Mouse (Mus musculus): ENCODE results near the gene Tas2r139. TPM values are rescaled to one million over a fixed set of nuclear protein-coding genes. Genes with fewer than 3 reads are reported as not detected.
"Not testable (repeated sequence)": the region's sequence is repeated elsewhere in the genome, so short reads cannot be mapped to it uniquely, and the experiment has no call there.

Tas2r139 gene
- not detected in 2 replicates for polyA plus RNA-seq (2015; fragmentation: Nextera tagmentation; extraction: Ambion mirVana)

- Histone ChIP-seq H3K9me3 (ENCODE audit: control insufficient read depth, low read length) (no peaks in the 10 kb centered on the region), H3K27ac (ENCODE audit: low read length) (no peak within 1 kb of the TSS), H3K4me1 (ENCODE audit: control insufficient read depth, insufficient read depth, low read length) (no peaks in the 10 kb centered on the region), H3K9ac (ENCODE audit: low read depth, low read length) (no peak within 1 kb of the TSS), H3K4me2 (ENCODE audit: low read depth, low read length) (no peak within 1 kb of the TSS), H3K27me3 (replicated peaks; ENCODE audit: control insufficient read depth, insufficient read depth, low read length) (no peaks in the 10 kb centered on the region), H3K4me3 (ENCODE audit: low read length) (no peak within 1 kb of the TSS), H3K36me3 (ENCODE audit: control insufficient read depth, insufficient read depth, low read length) (no peaks in the 10 kb centered on the region)
- ATAC-seq: no peak
- WGBS: 73% methylated on average over 3 of the region's 3 CpGs
Measured at GRCm38 (mm10) chr6:42140636-42141035, at the start of gene Tas2r139. TSS of gene Tas2r139 (plus strand) at chr6:42140936.

- 73% methylated on average over 15 of the region's 15 CpGs for WGBS
- H3K27me3 ChIP-seq (replicated peaks; ENCODE audit: control insufficient read depth, insufficient read depth, low read length); ATAC-seq; H3K27ac ChIP-seq (ENCODE audit: low read length); H3K9ac ChIP-seq (ENCODE audit: low read depth, low read length); H3K9me3 ChIP-seq (ENCODE audit: control insufficient read depth, low read length); H3K4me1 ChIP-seq (ENCODE audit: control insufficient read depth, insufficient read depth, low read length); H3K36me3 ChIP-seq (ENCODE audit: control insufficient read depth, insufficient read depth, low read length); H3K4me2 ChIP-seq (ENCODE audit: low read depth, low read length); H3K4me3 ChIP-seq (ENCODE audit: low read length): not testable (repeated sequence)
Measured at GRCm38 (mm10) chr6:42151115-42151514, 10.4 kb downstream of the Tas2r139 start.

- ATAC-seq: no peak
- Histone ChIP-seq H3K36me3 (ENCODE audit: control insufficient read depth, insufficient read depth, low read length) (no peaks in the 10 kb centered on the region), H3K4me2 (ENCODE audit: low read depth, low read length) (no peak overlapping the region), H3K27me3 (replicated peaks; ENCODE audit: control insufficient read depth, insufficient read depth, low read length) (no peaks in the 10 kb centered on the region), H3K9ac (ENCODE audit: low read depth, low read length) (no peak overlapping the region), H3K4me1 (ENCODE audit: control insufficient read depth, insufficient read depth, low read length) (no peaks in the 10 kb centered on the region), H3K27ac (ENCODE audit: low read length) (no peak overlapping the region), H3K9me3 (ENCODE audit: control insufficient read depth, low read length) (no peaks in the 10 kb centered on the region), H3K4me3 (ENCODE audit: low read length) (no peak overlapping the region)
- 67% methylated on average over 1 of the region's 1 CpGs for WGBS
Measured at GRCm38 (mm10) chr6:42182462-42182861, 41.7 kb downstream of the Tas2r139 start.

GRCm38 (mm10) chr6:42186230-42186629 lies 45.5 kb downstream of the Tas2r139 start:
- Histone ChIP-seq H3K4me3 (ENCODE audit: low read length) (no peak overlapping the region), H3K27me3 (replicated peaks; ENCODE audit: control insufficient read depth, insufficient read depth, low read length) (no peaks in the 10 kb centered on the region), H3K4me2 (ENCODE audit: low read depth, low read length) (no peak overlapping the region), H3K9ac (ENCODE audit: low read depth, low read length) (no peak overlapping the region), H3K27ac (ENCODE audit: low read length) (no peak overlapping the region), H3K36me3 (ENCODE audit: control insufficient read depth, insufficient read depth, low read length) (no peaks in the 10 kb centered on the region), H3K4me1 (ENCODE audit: control insufficient read depth, insufficient read depth, low read length) (no peaks in the 10 kb centered on the region), H3K9me3 (ENCODE audit: control insufficient read depth, low read length) (no peaks in the 10 kb centered on the region)
- no peak for ATAC-seq
- 41% methylated on average over 3 of the region's 3 CpGs for WGBS

Other genes with a start within 250 kb of the Tas2r139 start
- 5.4 and 9.2 TPM in 2 replicates for gene Sval1, start 189.3 kb upstream of the Tas2r139 start, polyA plus RNA-seq (2015; fragmentation: Nextera tagmentation; extraction: Ambion mirVana)
- not detected in 2 replicates for gene Sval3, start 172.8 kb upstream of the Tas2r139 start, polyA plus RNA-seq (2015; fragmentation: Nextera tagmentation; extraction: Ambion mirVana)
- gene Sva, start 102.5 kb upstream of the Tas2r139 start, polyA plus RNA-seq (2015; fragmentation: Nextera tagmentation; extraction: Ambion mirVana): not detected in 2 replicates
- gene Tas2r144, start 74.4 kb downstream of the Tas2r139 start, polyA plus RNA-seq (2015; fragmentation: Nextera tagmentation; extraction: Ambion mirVana): not detected in 2 replicates
- gene Gstk1, start 105.0 kb downstream of the Tas2r139 start, polyA plus RNA-seq (2015; fragmentation: Nextera tagmentation; extraction: Ambion mirVana): 27.4 and 27.7 TPM in 2 replicates
- 19.5 and 22.9 TPM in 2 replicates for gene Tmem139, start 121.0 kb downstream of the Tas2r139 start, polyA plus RNA-seq (2015; fragmentation: Nextera tagmentation; extraction: Ambion mirVana)
- gene Casp2, start 124.0 kb downstream of the Tas2r139 start, polyA plus RNA-seq (2015; fragmentation: Nextera tagmentation; extraction: Ambion mirVana): 39.5 and 39.9 TPM in 2 replicates
- gene Clcn1, start 145.7 kb downstream of the Tas2r139 start, polyA plus RNA-seq (2015; fragmentation: Nextera tagmentation; extraction: Ambion mirVana): 0.20 and 0.23 TPM in 2 replicates
- gene Fam131b, start 183.7 kb downstream of the Tas2r139 start, polyA plus RNA-seq (2015; fragmentation: Nextera tagmentation; extraction: Ambion mirVana): 0.12 and 0.21 TPM in 2 replicates
- 83.5 and 86.5 TPM in 2 replicates for gene Zyx, start 208.7 kb downstream of the Tas2r139 start, polyA plus RNA-seq (2015; fragmentation: Nextera tagmentation; extraction: Ambion mirVana)
- gene Epha1, start 232.3 kb downstream of the Tas2r139 start, polyA plus RNA-seq (2015; fragmentation: Nextera tagmentation; extraction: Ambion mirVana): 10.0 and 11.3 TPM in 2 replicates

Data from intestine, embryonic 16.5 days (tissue).